Mouse (Mus musculus) lung, embryonic 15.5 days (tissue): Measurements from ENCODE around the gene Coro1c. TPM values are rescaled to one million over a fixed set of nuclear protein-coding genes. Genes with fewer than 3 reads are reported as not detected.

ENCODE experiments used
- ATAC-seq: fragments of 200-750 bp; cut with Nextera tagmentation; 2 replicates; pipeline ENCODE4 v1.8.0; 2017; ENCODE audit warnings: moderate number of reproducible peaks, borderline replicate concordance; ENCODE audit not compliant: low FRiP score, low TSS enrichment; ENCODE audit errors: extremely low read depth
- H3K27ac ChIP-seq: fragments of 300-500 bp; sonication (generic); 2 replicates; pipeline ENCODE4 v1.5.1; 2015; ENCODE audit warnings: moderate library complexity, mild to moderate bottlenecking, inconsistent platforms
- H3K27me3 ChIP-seq: fragments of 300-500 bp; sonication (generic); 2 replicates; pipeline ENCODE4 v1.6.1; 2015; ENCODE audit warnings: inconsistent platforms
- H3K36me3 ChIP-seq: fragments of 300-500 bp; sonication (generic); 2 replicates; pipeline ENCODE4 v1.6.1; 2015; ENCODE audit warnings: inconsistent platforms
- H3K4me1 ChIP-seq: fragments of 300-500 bp; sonication (generic); 2 replicates; pipeline ENCODE4 v1.6.1; 2015; ENCODE audit warnings: inconsistent platforms
- H3K4me2 ChIP-seq: fragments of 300-500 bp; sonication (generic); 2 replicates; pipeline ENCODE4 v1.6.1; 2015; ENCODE audit warnings: inconsistent platforms, mild to moderate bottlenecking, moderate library complexity
- H3K4me3 ChIP-seq: fragments of 300-500 bp; sonication (generic); 2 replicates; pipeline ENCODE4 v1.5.1; 2015; ENCODE audit warnings: mild to moderate bottlenecking, inconsistent platforms
- H3K9ac ChIP-seq: fragments of 300-500 bp; sonication (generic); 2 replicates; pipeline ENCODE4 v1.6.1; 2015; ENCODE audit warnings: inconsistent platforms
- H3K9me3 ChIP-seq: fragments of 300-500 bp; sonication (generic); 2 replicates; pipeline ENCODE4 v1.6.1; 2016; ENCODE audit warnings: inconsistent platforms
- WGBS: fragments of 180-500 bp; shearing (Covaris S2); methylation state at CpG from one replicate; pipeline ENCODE4 v1.1.7; 2015; 5-methylcytosine and 5-hydroxymethylcytosine counted together
- polyA plus RNA-seq: library from polyadenylated mRNA; unstranded; fragments of >200 nt; fragmentation: Nextera tagmentation; extraction: Ambion mirVana; gene quantifications from 2 replicates; pipeline ENCODE4 v1.2.1, GENCODE M21; 2015

Gene Coro1c
- polyA plus RNA-seq, 1 experiment from 2014 or later, result 144 TPM

DNA sequence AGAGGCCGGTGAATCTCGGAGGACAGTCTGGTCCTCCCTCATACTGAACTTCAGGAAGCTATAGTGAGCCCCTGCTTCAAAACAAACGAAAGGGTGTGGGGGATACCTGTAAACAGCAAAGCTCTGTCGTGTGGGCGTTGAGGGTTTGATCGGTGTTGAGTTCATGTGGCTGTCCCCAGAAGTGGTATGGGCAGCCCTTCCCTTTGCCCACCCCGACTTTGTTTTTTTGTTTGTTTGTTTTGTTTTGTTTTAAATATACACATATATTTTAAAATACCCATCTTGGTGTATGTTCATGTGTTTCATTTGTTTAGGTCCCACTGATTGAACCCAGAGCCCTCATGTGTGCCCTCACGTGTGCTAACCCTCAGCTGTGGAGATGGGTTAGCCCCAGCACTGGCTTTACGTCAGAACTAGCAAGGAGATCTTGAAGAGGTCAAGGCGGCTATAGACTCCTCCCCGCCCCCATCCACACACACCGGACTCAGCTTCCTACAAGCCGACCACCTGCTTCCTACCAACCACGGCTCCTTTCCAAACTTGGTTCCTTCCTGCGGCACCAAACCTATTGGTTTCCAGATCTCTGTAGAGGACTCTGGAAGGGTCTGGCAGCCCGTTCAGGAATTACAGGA lies 75.1 kb downstream of the Coro1c start:
- ATAC-seq, result no peak
- Histone ChIP-seq H3K9ac (no peak overlapping the region), H3K4me3 (no peak overlapping the region), H3K36me3 (no peaks in the 10 kb centered on the region), H3K4me1 (no peaks in the 10 kb centered on the region), H3K4me2 (no peak overlapping the region), H3K27ac (no peak overlapping the region), H3K27me3 (no peaks in the 10 kb centered on the region), H3K9me3 (no peaks in the 10 kb centered on the region)
- 50% methylated on average over 16 of the region's 16 CpGs for WGBS

- Histone ChIP-seq H3K36me3 (no peaks in the 10 kb centered on the region), H3K27ac (no peak within 1 kb of the TSS; the same call in 1 of the 2 replicates), H3K4me1 (no peaks in the 10 kb centered on the region), H3K4me3 (no peak within 1 kb of the TSS), H3K27me3 (no peaks in the 10 kb centered on the region), H3K9me3 (no peaks in the 10 kb centered on the region), H3K9ac (no peak within 1 kb of the TSS), H3K4me2 (no peak within 1 kb of the TSS)
- WGBS, result 36% methylated on average over 8 of the region's 8 CpGs
- no peak for ATAC-seq
These were observed 76.1 kb downstream of the Coro1c start, which contains the start of gene Selplg for GRCm38 (mm10) chr5:113832490-113832901. Gene Selplg, minus strand, starts transcription at chr5:113832644.

DNA sequence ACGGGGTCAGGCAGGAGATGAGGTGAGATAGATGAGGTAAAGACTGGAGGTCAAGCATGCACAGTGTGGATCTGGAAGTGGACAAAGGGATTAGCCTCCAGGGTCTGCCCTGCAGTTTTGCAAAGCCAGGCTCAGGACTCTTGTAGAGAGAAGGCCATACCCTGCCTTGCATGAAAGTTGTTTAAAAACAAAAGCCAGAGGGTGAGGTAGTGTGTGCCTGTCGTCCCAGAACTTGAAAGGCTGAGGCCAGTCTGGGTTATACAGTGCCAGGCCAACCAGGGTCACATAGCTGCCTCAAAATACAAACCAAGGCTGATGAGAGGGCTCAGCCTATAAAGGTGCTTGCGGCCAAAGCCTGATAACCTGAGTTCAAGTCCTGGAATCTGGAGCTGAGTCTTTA lies 76.8 kb downstream of the Coro1c start:
- ATAC-seq, result no peak
- Histone ChIP-seq H3K4me3 (no peak overlapping the region), H3K9ac (no peak overlapping the region), H3K27me3 (no peaks in the 10 kb centered on the region), H3K9me3 (no peaks in the 10 kb centered on the region), H3K4me1 (no peaks in the 10 kb centered on the region), H3K4me2 (no peak overlapping the region), H3K36me3 (no peaks in the 10 kb centered on the region), H3K27ac (no peak overlapping the region)
- WGBS, result 40% methylated on average over 3 of the region's 3 CpGs

- 77% methylated on average over 5 of the region's 5 CpGs for WGBS
- no peaks in the 10 kb centered on the region for H3K9me3 ChIP-seq
- no peak overlapping the region for H3K27ac ChIP-seq
- no peaks in the 10 kb centered on the region for H3K36me3 ChIP-seq
- no peaks in the 10 kb centered on the region for H3K27me3 ChIP-seq
- no peak overlapping the region for H3K4me3 ChIP-seq
- no peak overlapping the region for H3K4me2 ChIP-seq
- no peaks in the 10 kb centered on the region for H3K4me1 ChIP-seq
- H3K9ac ChIP-seq, result no peak overlapping the region
- no peak for ATAC-seq
These were observed 77.8 kb downstream of the Coro1c start for GRCm38 (mm10) chr5:113830796-113831195.

- H3K27me3 ChIP-seq, result no peaks in the 10 kb centered on the region
- H3K4me3 ChIP-seq, result no peak overlapping the region
- H3K4me1 ChIP-seq, result no peaks in the 10 kb centered on the region
- H3K27ac ChIP-seq, result no peak overlapping the region
- no peak overlapping the region for H3K9ac ChIP-seq
- 50% methylated on average over 10 of the region's 10 CpGs for WGBS
- no peaks in the 10 kb centered on the region for H3K36me3 ChIP-seq
- H3K4me2 ChIP-seq, result no peak overlapping the region
- no peaks in the 10 kb centered on the region for H3K9me3 ChIP-seq
- no peak for ATAC-seq
These were observed 78.3 kb downstream of the Coro1c start for GRCm38 (mm10) chr5:113830292-113830643.

DNA sequence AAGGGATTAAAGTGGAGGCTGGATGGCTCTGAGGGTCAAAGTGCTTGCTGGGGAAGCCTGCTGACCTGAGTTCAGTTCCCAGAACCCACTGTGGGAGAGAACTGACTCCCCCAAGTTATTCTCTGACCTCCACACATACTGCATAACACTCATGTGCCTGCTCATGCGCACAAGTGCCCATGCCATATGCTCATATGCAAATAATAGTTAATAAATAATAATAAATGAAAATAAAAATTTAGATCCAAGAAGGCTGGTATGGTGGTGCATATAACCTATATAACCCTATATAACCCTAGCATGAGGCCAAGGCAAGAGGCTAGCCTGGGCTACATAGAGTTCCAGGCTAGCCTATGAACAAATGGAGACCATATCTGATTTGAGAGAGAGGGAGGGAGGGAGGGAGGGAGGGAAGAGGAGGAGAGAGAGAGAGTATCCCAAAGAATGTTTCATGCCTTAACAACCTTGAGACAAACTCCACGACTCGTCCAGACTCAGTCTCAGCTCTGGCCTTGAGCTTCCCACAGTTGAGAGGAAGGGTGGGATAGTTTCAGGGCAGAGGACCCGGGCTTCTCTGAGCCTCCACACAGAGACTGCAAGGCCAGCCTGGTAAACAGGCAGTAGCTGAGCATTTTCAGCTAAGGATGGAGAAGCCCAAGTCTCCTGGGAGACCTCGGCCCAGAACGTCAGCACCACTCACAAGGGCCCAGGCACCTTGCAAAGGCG lies 78.8 kb downstream of the Coro1c start:
- Histone ChIP-seq H3K27ac (no peak overlapping the region), H3K4me3 (no peak overlapping the region), H3K27me3 (no peaks in the 10 kb centered on the region), H3K9ac (no peak overlapping the region), H3K4me1 (no peaks in the 10 kb centered on the region), H3K4me2 (no peak overlapping the region), H3K9me3 (no peaks in the 10 kb centered on the region), H3K36me3 (no peaks in the 10 kb centered on the region)
- no peak for ATAC-seq
- WGBS, result 69% methylated on average over 7 of the region's 7 CpGs

- no peaks in the 10 kb centered on the region for H3K4me1 ChIP-seq
- 55% methylated on average over 7 of the region's 7 CpGs for WGBS
- no peaks in the 10 kb centered on the region for H3K9me3 ChIP-seq
- no peak overlapping the region for H3K4me3 ChIP-seq
- no peak overlapping the region for H3K9ac ChIP-seq
- H3K36me3 ChIP-seq, result no peaks in the 10 kb centered on the region
- no peak overlapping the region for H3K4me2 ChIP-seq
- no peaks in the 10 kb centered on the region for H3K27me3 ChIP-seq
- H3K27ac ChIP-seq, result no peak overlapping the region
- no peak for ATAC-seq
These were observed 80.1 kb downstream of the Coro1c start for GRCm38 (mm10) chr5:113828481-113828880.

DNA sequence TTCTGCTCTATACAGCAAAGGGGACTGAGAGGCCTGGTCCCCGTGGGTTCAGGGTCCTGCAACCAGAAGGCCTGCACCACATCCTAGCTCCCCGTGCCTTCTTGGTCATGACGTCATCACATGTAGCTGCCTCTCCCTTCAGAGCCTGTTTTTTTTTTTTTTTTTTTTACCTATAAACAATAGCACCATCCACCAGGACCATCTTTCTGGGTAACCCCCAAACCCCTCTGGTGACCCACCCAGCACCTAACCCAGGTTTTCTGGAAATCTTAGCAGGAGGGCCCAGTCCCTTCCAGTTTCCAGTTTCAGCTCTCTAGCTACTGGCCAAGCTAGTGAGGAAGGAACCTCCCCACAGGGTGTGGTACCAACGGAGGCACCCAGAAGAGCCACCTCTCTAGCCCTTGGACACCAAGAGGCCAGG lies 80.6 kb downstream of the Coro1c start:
- H3K27ac ChIP-seq, result no peak overlapping the region
- no peak for ATAC-seq
- no peaks in the 10 kb centered on the region for H3K9me3 ChIP-seq
- 50% methylated on average over 4 of the region's 4 CpGs for WGBS
- no peaks in the 10 kb centered on the region for H3K27me3 ChIP-seq
- H3K36me3 ChIP-seq, result no peaks in the 10 kb centered on the region
- H3K4me1 ChIP-seq, result no peaks in the 10 kb centered on the region
- H3K4me3 ChIP-seq, result no peak overlapping the region
- H3K9ac ChIP-seq, result no peak overlapping the region
- no peak overlapping the region for H3K4me2 ChIP-seq

DNA sequence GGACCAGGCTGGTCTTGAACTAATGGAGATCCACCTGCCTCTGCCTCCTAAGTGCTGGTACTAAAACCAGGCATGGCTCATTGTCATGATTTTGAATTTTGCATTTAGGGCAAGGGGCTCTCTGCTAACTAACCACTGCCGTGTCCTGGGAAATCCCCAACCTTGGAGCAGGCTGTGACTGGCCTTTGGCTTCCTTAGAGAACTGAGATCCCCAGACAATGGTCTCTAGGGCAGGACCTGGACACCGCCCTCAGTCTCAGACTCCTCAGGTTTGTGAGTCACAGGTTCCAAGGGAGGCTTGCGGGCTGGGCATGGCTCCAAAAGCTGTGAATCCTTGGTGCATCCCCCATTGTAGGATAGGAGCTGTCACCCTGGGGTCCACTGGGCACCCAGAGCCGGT lies 81.9 kb downstream of the Coro1c start:
- Histone ChIP-seq H3K27me3 (no peaks in the 10 kb centered on the region), H3K4me2 (no peak overlapping the region), H3K9me3 (no peaks in the 10 kb centered on the region), H3K36me3 (no peaks in the 10 kb centered on the region), H3K4me3 (no peak overlapping the region), H3K9ac (no peak overlapping the region), H3K4me1 (no peaks in the 10 kb centered on the region), H3K27ac (no peak overlapping the region)
- 86% methylated on average over 4 of the region's 4 CpGs for WGBS
- ATAC-seq, result no peak

DNA sequence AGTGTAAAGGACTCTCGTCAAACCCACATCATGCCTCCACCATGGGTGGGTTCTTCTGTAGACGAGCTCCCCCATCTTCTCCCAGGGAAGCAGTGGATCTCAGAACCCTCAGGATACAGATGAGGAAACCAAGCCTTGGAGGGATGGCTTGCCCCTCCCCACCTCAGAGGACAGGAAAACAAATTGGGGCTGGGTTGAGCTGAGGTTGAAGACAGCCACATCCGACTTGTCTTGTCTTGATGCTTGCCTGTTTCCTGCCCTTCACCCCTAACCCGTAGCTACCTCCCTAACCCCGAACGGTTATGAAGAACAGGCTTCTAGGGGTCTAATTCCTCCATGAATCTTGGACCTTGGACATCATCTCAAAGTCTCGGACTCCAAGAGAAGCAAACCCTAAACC lies 83.0 kb downstream of the Coro1c start:
- no peak overlapping the region for H3K4me2 ChIP-seq
- H3K36me3 ChIP-seq, result no peaks in the 10 kb centered on the region
- no peak overlapping the region for H3K4me3 ChIP-seq
- WGBS, result 75% methylated on average over 7 of the region's 7 CpGs
- H3K4me1 ChIP-seq, result no peaks in the 10 kb centered on the region
- H3K27me3 ChIP-seq, result no peaks in the 10 kb centered on the region
- no peaks in the 10 kb centered on the region for H3K9me3 ChIP-seq
- no peak overlapping the region for H3K27ac ChIP-seq
- H3K9ac ChIP-seq, result no peak overlapping the region
- no peak for ATAC-seq

DNA sequence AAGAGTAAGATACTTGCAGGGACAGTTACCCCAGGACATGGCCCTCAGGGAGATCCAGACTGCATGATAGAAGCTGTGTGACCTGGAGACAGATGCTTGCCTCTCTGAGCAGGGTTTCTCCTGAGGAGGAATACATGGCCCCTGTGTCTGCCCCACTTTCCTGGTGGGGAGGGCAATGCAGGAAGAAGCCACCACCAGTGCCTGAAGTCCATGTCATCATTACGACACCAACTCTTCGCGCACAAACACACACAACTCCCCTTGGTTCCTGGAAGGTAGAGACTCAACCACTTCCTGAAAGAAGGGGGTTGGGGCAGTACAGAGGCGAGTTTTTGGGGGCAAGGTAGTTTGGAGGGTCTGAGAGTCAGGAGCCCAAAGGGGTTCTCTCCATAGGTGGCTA lies 84.3 kb downstream of the Coro1c start:
- 81% methylated on average over 4 of the region's 4 CpGs for WGBS
- Histone ChIP-seq H3K4me1 (no peaks in the 10 kb centered on the region), H3K4me2 (no peak overlapping the region), H3K36me3 (no peaks in the 10 kb centered on the region), H3K4me3 (no peak overlapping the region), H3K9ac (no peak overlapping the region), H3K9me3 (no peaks in the 10 kb centered on the region), H3K27ac (no peak overlapping the region), H3K27me3 (no peaks in the 10 kb centered on the region)
- ATAC-seq, result no peak

DNA sequence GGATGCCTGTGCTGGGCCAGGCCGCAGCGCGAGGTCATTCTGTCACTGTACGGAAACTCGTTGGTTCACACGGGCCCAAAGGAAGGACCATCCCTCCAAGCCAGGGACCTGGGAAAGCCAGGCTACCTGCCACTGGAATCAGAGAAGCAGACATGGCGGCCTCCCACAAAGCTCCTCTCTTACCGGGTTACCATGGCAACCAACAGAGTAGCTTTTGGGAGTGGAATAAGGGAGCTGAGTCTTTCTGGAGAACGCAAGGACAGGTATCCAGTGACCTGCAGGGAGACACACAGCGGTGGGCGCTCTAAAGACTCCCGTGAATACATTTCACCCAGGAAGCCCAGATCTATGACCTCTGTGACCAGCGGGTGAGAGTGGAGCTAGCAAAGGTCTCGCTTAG lies 90.0 kb downstream of the Coro1c start:
- no peak for ATAC-seq
- no peak overlapping the region for H3K9ac ChIP-seq
- no peak overlapping the region for H3K4me3 ChIP-seq
- H3K27me3 ChIP-seq, result peaks cover 6% of the 10 kb centered on the region; the same call in 1 of the 2 replicates
- H3K4me1 ChIP-seq, result peaks cover 3% of the 10 kb centered on the region; the same call in 1 of the 2 replicates
- H3K9me3 ChIP-seq, result no peaks in the 10 kb centered on the region
- H3K27ac ChIP-seq, result no peak overlapping the region
- WGBS, result 57% methylated on average over 14 of the region's 14 CpGs
- H3K4me2 ChIP-seq, result no peak overlapping the region
- no peaks in the 10 kb centered on the region for H3K36me3 ChIP-seq
